ENCODE assay signal across 14 mouse cellular contexts in genomic region chr2:13421974-13422760, GRCm38 (mm10).
DNase-seq lines count a peak whose midpoint lies in the region; ATAC-seq and TF ChIP-seq lines count a peak whose summit lies in the region.
"Had no signal": no experiment of that assay in that cellular context is flagged by ENCODE, and none has a peak within 500 bp of the region (broad histone marks: within the 10 kb centered on the region; RNA-seq: fewer than 3 reads in every experiment).

No protein-coding gene starts in this region.

- no peaks in the 10 kb centered on the region for H3K36me3 ChIP-seq in midbrain, postnatal 0 days (ENCODE audit: insufficient read depth, low read length)
- H3K36me3 ChIP-seq in midbrain, embryonic 10.5 days = no peaks in the 10 kb centered on the region
- no peaks in the 10 kb centered on the region for H3K36me3 ChIP-seq in limb, embryonic 14.5 days (ENCODE audit: control insufficient read depth, insufficient read depth, low read length)
- H3K36me3 ChIP-seq in intestine, embryonic 16.5 days (ENCODE audit: control insufficient read depth, insufficient read depth, low read length) = no peaks in the 10 kb centered on the region
- H3K36me3 ChIP-seq: hindbrain, embryonic 15.5 days; liver, embryonic 15.5 days; midbrain, embryonic 13.5 days; neural tube, embryonic 13.5 days had no signal

- H3K27ac ChIP-seq in midbrain, postnatal 0 days (ENCODE audit: low read depth, low read length) = no peak overlapping the region
- H3K27ac ChIP-seq in midbrain, embryonic 10.5 days (replicated peaks) = no peak overlapping the region
- peak overlapping the region; percentile 61 for H3K27ac ChIP-seq in limb, embryonic 14.5 days (replicated peaks; ENCODE audit: low read depth, low read length)
- H3K27ac ChIP-seq in intestine, embryonic 16.5 days (ENCODE audit: low read length) = no peak overlapping the region
- H3K27ac ChIP-seq: hindbrain, embryonic 15.5 days; kidney, postnatal 0 days; liver, embryonic 15.5 days; midbrain, embryonic 13.5 days; neural tube, embryonic 13.5 days had no signal

- no peak overlapping the region for H3K4me2 ChIP-seq in midbrain, postnatal 0 days (ENCODE audit: low read depth, low read length, poor library complexity, severe bottlenecking)
- H3K4me2 ChIP-seq in limb, embryonic 14.5 days (replicated peaks; ENCODE audit: low read depth, low read length, severe bottlenecking) = no peak overlapping the region
- no peak overlapping the region for H3K4me2 ChIP-seq in intestine, embryonic 16.5 days (ENCODE audit: low read depth, low read length)
- H3K4me2 ChIP-seq: hindbrain, embryonic 15.5 days; liver, embryonic 15.5 days; midbrain, embryonic 13.5 days; neural tube, embryonic 13.5 days had no signal

- no peaks in the 10 kb centered on the region for H3K9me3 ChIP-seq in midbrain, postnatal 0 days (ENCODE audit: low read length)
- H3K9me3 ChIP-seq in midbrain, embryonic 10.5 days (replicated peaks) = no peaks in the 10 kb centered on the region
- no peaks in the 10 kb centered on the region for H3K9me3 ChIP-seq in limb, embryonic 14.5 days (ENCODE audit: control insufficient read depth, low read length)
- no peaks in the 10 kb centered on the region for H3K9me3 ChIP-seq in intestine, embryonic 16.5 days (ENCODE audit: control insufficient read depth, low read length)
- H3K9me3 ChIP-seq: hindbrain, embryonic 15.5 days; liver, embryonic 15.5 days; midbrain, embryonic 13.5 days; neural tube, embryonic 13.5 days had no signal

- no peak overlapping the region for H3K9ac ChIP-seq in midbrain, postnatal 0 days (replicated peaks; ENCODE audit: low read length, poor library complexity, severe bottlenecking)
- H3K9ac ChIP-seq in limb, embryonic 14.5 days (ENCODE audit: low read depth, low read length, severe bottlenecking) = no peak overlapping the region
- no peak overlapping the region for H3K9ac ChIP-seq in intestine, embryonic 16.5 days (ENCODE audit: low read depth, low read length)
- H3K9ac ChIP-seq: hindbrain, embryonic 15.5 days; liver, embryonic 15.5 days; midbrain, embryonic 13.5 days; neural tube, embryonic 13.5 days had no signal

- ATAC-seq in midbrain, postnatal 0 days (ENCODE audit: low FRiP score) = no peak
- peak; percentile 76 for ATAC-seq in limb, embryonic 14.5 days (ENCODE audit: low FRiP score, low read depth)
- ATAC-seq in frontal cortex, adult (ENCODE audit: low TSS enrichment) = no peak
- no peak for ATAC-seq in intestine, embryonic 16.5 days
- ATAC-seq: midbrain, embryonic 13.5 days had no signal

- no peak overlapping the region for H3K4me3 ChIP-seq in midbrain, postnatal 0 days (ENCODE audit: low read depth, low read length)
- H3K4me3 ChIP-seq in midbrain, embryonic 10.5 days = no peak overlapping the region
- no peak overlapping the region for H3K4me3 ChIP-seq in limb, embryonic 14.5 days (replicated peaks; ENCODE audit: low read length)
- no peak overlapping the region for H3K4me3 ChIP-seq in intestine, embryonic 16.5 days (ENCODE audit: low read length)
- H3K4me3 ChIP-seq: hindbrain, embryonic 15.5 days; liver, embryonic 15.5 days; midbrain, embryonic 13.5 days; neural tube, embryonic 13.5 days had no signal

- WGBS in midbrain, postnatal 0 days = 84% methylated on average over 14 of the region's 14 CpGs
- 93% methylated on average over 14 of the region's 14 CpGs for WGBS in midbrain, embryonic 10.5 days
- WGBS in limb, embryonic 14.5 days = 54% methylated on average over 14 of the region's 14 CpGs
- WGBS in intestine, embryonic 16.5 days = 90% methylated on average over 14 of the region's 14 CpGs

- peak; percentile 17 for DNase-seq in midbrain, postnatal 0 days (ENCODE audit: low spot score)
- DNase-seq in midbrain, embryonic 10.5 days (ENCODE audit: low spot score) = no peak
- DNase-seq in gastrocnemius, postnatal 25 days = peak; percentile 69
- peak; percentile 78 for DNase-seq in limb, embryonic 14.5 days (ENCODE audit: low spot score)
- DNase-seq in right cerebral cortex, postnatal 14 days = no peak
- DNase-seq: cerebellum, adult 11 months; thymus, postnatal 36 days had no signal

- TF ChIP-seq POLR2A in limb, embryonic 14.5 days (IDR thresholded peaks at IDR 0.05; ENCODE audit: borderline replicate concordance, extremely low read depth, insufficient read depth, insufficient read length) = no peak

- no peaks in the 10 kb centered on the region for H3K27me3 ChIP-seq in midbrain, postnatal 0 days (ENCODE audit: insufficient read depth, low read length)
- no peaks in the 10 kb centered on the region for H3K27me3 ChIP-seq in midbrain, embryonic 10.5 days (ENCODE audit: low read depth, poor library complexity, severe bottlenecking)
- H3K27me3 ChIP-seq in limb, embryonic 14.5 days (ENCODE audit: control insufficient read depth, insufficient read depth, low read length) = no peaks in the 10 kb centered on the region
- no peaks in the 10 kb centered on the region for H3K27me3 ChIP-seq in intestine, embryonic 16.5 days (replicated peaks; ENCODE audit: control insufficient read depth, insufficient read depth, low read length)
- H3K27me3 ChIP-seq: hindbrain, embryonic 15.5 days; liver, embryonic 15.5 days; midbrain, embryonic 13.5 days; neural tube, embryonic 13.5 days had no signal

- TF ChIP-seq CTCF in midbrain, postnatal 0 days (IDR thresholded peaks at IDR 0.05) = no peak

- H3K4me1 ChIP-seq in midbrain, postnatal 0 days (ENCODE audit: insufficient read depth, low read length) = no peaks in the 10 kb centered on the region
- no peaks in the 10 kb centered on the region for H3K4me1 ChIP-seq in midbrain, embryonic 10.5 days
- peaks cover 15% of the 10 kb centered on the region for H3K4me1 ChIP-seq in limb, embryonic 14.5 days (ENCODE audit: control insufficient read depth, insufficient read depth, low read length)
- no peaks in the 10 kb centered on the region for H3K4me1 ChIP-seq in intestine, embryonic 16.5 days (ENCODE audit: control insufficient read depth, insufficient read depth, low read length)
- H3K4me1 ChIP-seq: hindbrain, embryonic 15.5 days; liver, embryonic 15.5 days; midbrain, embryonic 13.5 days; neural tube, embryonic 13.5 days had no signal

Comparison
In these comparisons a context has a peak if more than half of its experiments do, and no peak if none do; other contexts are left out.
1. DNase-seq: peak in midbrain, postnatal 0 days (single experiment), gastrocnemius, postnatal 25 days (single experiment) and limb, embryonic 14.5 days (single experiment); none in midbrain, embryonic 10.5 days (single experiment) and right cerebral cortex, postnatal 14 days (single experiment).